Mouse (Mus musculus) MEL (cell line): ENCODE data around the gene Aldh6a1. TPM values are rescaled to one million over a fixed set of nuclear protein-coding genes. Genes with fewer than 3 reads are reported as not detected.

Experiments
- DNase-seq: peaks from one replicate; pipeline ENCODE4 v3.0.0; 2011; ENCODE audit warnings: low read depth, low spot score
- H3K27ac ChIP-seq: 2 replicates; pipeline ENCODE4 v1.5.1; 2012; ENCODE audit warnings: low read depth, mild to moderate bottlenecking, control low read depth, low read length, moderate library complexity; ENCODE audit not compliant: control insufficient read depth
- H3K27me3 ChIP-seq, 2 experiments: fragments of 150-350 bp in 1 of 2; sonication (generic) in 1 of 2; 2 replicates each; pipeline ENCODE4 v1.6.1; 2012; ENCODE audit warnings: low read length in 2 of 2, mild to moderate bottlenecking in 2 of 2, improper control_type of control experiment in 1 of 2, moderate library complexity in 1 of 2; ENCODE audit not compliant: insufficient read depth in 2 of 2, control insufficient read depth in 1 of 2
- H3K36me3 ChIP-seq, 2 experiments: 2 replicates each; pipeline ENCODE4 v1.6.1; 2012 to 2014; ENCODE audit warnings: low read length in 2 of 2, improper control_type of control experiment in 1 of 2, inconsistent platforms in 1 of 2, mild to moderate bottlenecking in 1 of 2; ENCODE audit not compliant: insufficient read depth in 2 of 2, control insufficient read depth in 1 of 2
- H3K4me1 ChIP-seq, 2 experiments: fragments of 150-350 bp in 1 of 2; sonication (generic) in 1 of 2; 2 replicates each; pipeline ENCODE4 v1.6.1; 2012; ENCODE audit warnings: low read length in 2 of 2, improper control_type of control experiment in 1 of 2, mild to moderate bottlenecking in 1 of 2; ENCODE audit not compliant: insufficient read depth in 2 of 2, control insufficient read depth in 1 of 2
- H3K4me3 ChIP-seq, 2 experiments: fragments of 150-350 bp in 1 of 2; sonication (generic) in 1 of 2; 2 replicates each; pipeline ENCODE4 v1.5.1; 2012; ENCODE audit warnings: low read depth in 2 of 2, low read length in 2 of 2, mild to moderate bottlenecking in 2 of 2, moderate library complexity in 2 of 2, control low read depth in 1 of 2, improper control_type of control experiment in 1 of 2; ENCODE audit not compliant: control insufficient read depth in 1 of 2, insufficient read depth in 1 of 2
- H3K79me2 ChIP-seq: 2 replicates; pipeline ENCODE4 v1.6.1; 2012; ENCODE audit warnings: mild to moderate bottlenecking, low read length, moderate library complexity; ENCODE audit not compliant: control insufficient read depth, poor library complexity, insufficient read depth
- H3K9ac ChIP-seq: 2 replicates; pipeline ENCODE4 v1.6.1; 2012; ENCODE audit warnings: low read depth, mild to moderate bottlenecking, control low read depth, low read length, moderate library complexity; ENCODE audit not compliant: control insufficient read depth, poor library complexity, severe bottlenecking
- H3K9me3 ChIP-seq: fragments of 150-350 bp; sonication (generic); replicated peaks from 2 replicates; pipeline ENCODE4 v1.6.1; 2012; ENCODE audit warnings: mild to moderate bottlenecking, low read length, improper control_type of control experiment, moderate library complexity; ENCODE audit not compliant: insufficient read depth
- BHLHE40 ChIP-seq: IDR thresholded peaks from 2 replicates; pipeline ENCODE4 v1.6.1; 2012; ENCODE audit warnings: low read depth, mild to moderate bottlenecking, inconsistent platforms, low read length, improper control_type of control experiment, borderline replicate concordance
- CTCF ChIP-seq, 3 experiments: IDR thresholded peaks in 2 of 3; conservative IDR thresholded peaks in 1 of 3; 2 replicates each; pipeline ENCODE4 v1.5.1; 2011 to 2012; ENCODE audit warnings: low read length in 3 of 3, low read depth in 2 of 3, mild to moderate bottlenecking in 2 of 3, improper control_type of control experiment in 1 of 3, inconsistent platforms in 1 of 3, mixed read lengths in 1 of 3, moderate library complexity in 1 of 3; ENCODE audit not compliant: control insufficient read depth in 1 of 3, insufficient read depth in 1 of 3, poor library complexity in 1 of 3, severe bottlenecking in 1 of 3
- ELF1 ChIP-seq: IDR thresholded peaks from 2 replicates; pipeline ENCODE4 v1.6.1; 2014; ENCODE audit warnings: low read depth, mild to moderate bottlenecking, inconsistent platforms, low read length, improper control_type of control experiment, moderate library complexity
- EP300 ChIP-seq, 2 experiments: IDR thresholded peaks; 2 replicates each; pipeline ENCODE4 v1.6.1; 2011; ENCODE audit warnings: improper control_type of control experiment in 2 of 2, low read length in 2 of 2, low read depth in 1 of 2, mild to moderate bottlenecking in 1 of 2
- ETS1 ChIP-seq: IDR thresholded peaks from 2 replicates; pipeline ENCODE4 v1.6.1; 2012; ENCODE audit warnings: low read depth, mild to moderate bottlenecking, inconsistent platforms, low read length, improper control_type of control experiment, moderate library complexity
- MAX ChIP-seq: IDR thresholded peaks from 2 replicates; pipeline ENCODE4 v1.6.1; 2011; ENCODE audit warnings: low read length, improper control_type of control experiment
- MAZ ChIP-seq: IDR thresholded peaks from 2 replicates; pipeline ENCODE4 v1.6.1; 2012; ENCODE audit warnings: low read depth, mild to moderate bottlenecking, inconsistent platforms, low read length, improper control_type of control experiment
- MYB ChIP-seq: IDR thresholded peaks from 2 replicates; pipeline ENCODE4 v1.6.1; 2011; ENCODE audit warnings: mild to moderate bottlenecking, low read depth, low read length, improper control_type of control experiment
- RCOR1 ChIP-seq: IDR thresholded peaks from 2 replicates; pipeline ENCODE4 v1.6.1; 2012; ENCODE audit warnings: low read depth, mild to moderate bottlenecking, inconsistent platforms, low read length, improper control_type of control experiment
- SIN3A ChIP-seq: IDR thresholded peaks from 2 replicates; pipeline ENCODE4 v1.6.1; 2012; ENCODE audit warnings: low read length, improper control_type of control experiment, inconsistent platforms
- TBP ChIP-seq: IDR thresholded peaks from 2 replicates; pipeline ENCODE4 v1.8.0; 2011; ENCODE audit warnings: low read depth, low read length, improper control_type of control experiment
- UBTF ChIP-seq: IDR thresholded peaks from 2 replicates; pipeline ENCODE4 v1.6.1; 2012; ENCODE audit warnings: low read depth, mild to moderate bottlenecking, inconsistent platforms, low read length, improper control_type of control experiment, moderate library complexity, borderline replicate concordance; ENCODE audit not compliant: insufficient read depth
- USF1 ChIP-seq: IDR thresholded peaks from 2 replicates; pipeline ENCODE4 v1.6.1; 2014; ENCODE audit warnings: low read depth, mild to moderate bottlenecking, inconsistent platforms, low read length, improper control_type of control experiment, moderate library complexity
- ZC3H11A ChIP-seq: IDR thresholded peaks from 2 replicates; pipeline ENCODE4 v1.6.1; 2012; ENCODE audit warnings: low read depth, mild to moderate bottlenecking, inconsistent platforms, low read length, improper control_type of control experiment
- ZMIZ1 ChIP-seq: IDR thresholded peaks from 2 replicates; pipeline ENCODE4 v1.6.1; 2012; ENCODE audit warnings: low read depth, mild to moderate bottlenecking, inconsistent platforms, low read length, improper control_type of control experiment, moderate library complexity
- polyA plus RNA-seq, 2 experiments: library from polyadenylated mRNA; stranded (reverse) in 1 of 2; unstranded in 1 of 2; fragments of >175 nt in 1 of 2; fragments of >200 nt in 1 of 2; gene quantifications; 2 replicates each; pipeline versions ENCODE4 v1.2.1 to v1.2.4; 2012; ENCODE audit warnings: low replicate concordance in 2 of 2, low read depth in 1 of 2; ENCODE audit not compliant: insufficient read length in 2 of 2, insufficient read depth in 1 of 2, missing spikeins in 1 of 2
- total RNA-seq: library from RNA; depleted of rRNA; stranded (reverse); fragments of 300-350 nt; gene quantifications from 2 replicates; pipeline ENCODE4 v1.2.3, GENCODE M21; 2012

Aldh6a1 gene
- total and polyA plus RNA-seq, 3 experiments = 1.4 to 2.9 TPM; not detected in 1

DNA sequence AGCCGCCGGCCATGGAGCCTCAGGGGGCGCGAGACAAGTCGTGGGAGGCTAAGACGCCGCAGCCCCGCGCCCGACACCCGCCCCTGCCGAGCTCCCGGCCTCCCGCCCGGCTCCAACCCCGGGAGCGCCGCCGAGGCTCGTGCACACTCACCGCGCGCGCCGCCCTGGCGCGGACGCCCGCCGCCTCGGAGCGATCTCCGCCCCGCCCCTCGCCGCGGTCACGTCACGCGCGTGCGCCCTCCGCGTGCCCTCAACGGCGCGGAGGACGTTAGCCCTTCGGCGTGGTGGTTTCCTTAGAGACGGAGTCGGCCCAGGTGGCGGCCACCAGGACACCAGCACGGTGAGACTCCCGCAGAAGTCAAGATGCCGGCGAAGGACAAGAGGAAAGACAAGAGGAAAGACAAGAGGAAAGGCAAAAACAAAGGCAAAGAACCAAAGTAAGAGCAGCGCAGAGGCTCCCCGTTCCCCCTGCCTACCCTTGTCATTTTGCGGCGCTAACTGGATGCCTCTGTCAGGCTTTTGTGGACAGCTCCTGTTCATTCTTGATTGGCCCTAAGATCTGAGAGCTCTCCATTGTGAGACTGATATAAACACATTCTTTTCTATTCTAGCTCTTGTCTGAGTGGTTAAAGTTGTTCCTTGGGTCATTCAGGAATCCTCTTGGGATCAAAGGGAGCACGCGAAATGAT, 41.8 kb downstream of the Aldh6a1 start, which contains the start of the genes Entpd5 and Bbof1 (continued):
- TF ChIP-seq ZC3H11A = no peak
- TF ChIP-seq ZMIZ1 = peak; percentile 67; the same call in 1 of the 2 replicates
- no peak; the same call in 1 of the 2 replicates for TF ChIP-seq UBTF

- H3K36me3 ChIP-seq = peaks cover 0 to 8% of the 10 kb centered on the region in 2 experiments; a peak in 2 of 4 replicates
- H3K4me1 ChIP-seq = peaks cover 4 to 8% of the 10 kb centered on the region in 2 experiments; a peak in 3 of 4 replicates
- no peaks in the 10 kb centered on the region for H3K27me3 ChIP-seq
- H3K4me3 ChIP-seq = peak overlapping the region; percentile 67 to 94
- DNase-seq = peak; percentile 86
- H3K79me2 ChIP-seq = no peaks in the 10 kb centered on the region; the same call in 1 of the 2 replicates
- 0 out of 2 replicates have a peak, but pooled peaks have one; percentile 33 for TF ChIP-seq ETS1
- TF ChIP-seq CTCF (IDR thresholded peaks at IDR 0.05 in 2 of 3, conservative IDR thresholded peaks at IDR 0.05 in 1 of 3; ENCODE audit: control insufficient read depth in 1 of 3, insufficient read depth in 1 of 3, low read depth in 2 of 3, low read length in 3 of 3, poor library complexity in 1 of 3, severe bottlenecking in 1 of 3) = no peak
- TF ChIP-seq RCOR1 = peak; percentile 69
- TF ChIP-seq ELF1 = no peak
- TF ChIP-seq TBP = peak; percentile 27; the same call in 1 of the 2 replicates
- 0 out of 2 replicates have a peak, but pooled peaks have one; percentile 4 for TF ChIP-seq MAX
- no peak for TF ChIP-seq ZMIZ1
- peak; percentile 28; the same call in 1 of the 2 replicates for TF ChIP-seq MYB
- no peak for TF ChIP-seq BHLHE40
- peak; percentile 82; the same call in 1 of the 2 replicates for TF ChIP-seq MAZ
- TF ChIP-seq SIN3A = peak; percentile 80
- no peak for TF ChIP-seq USF1
- TF ChIP-seq EP300 (IDR thresholded peaks at IDR 0.05; ENCODE audit: low read depth in 1 of 2, low read length in 2 of 2) = peak; percentile 33 to 43; a peak in 3 of 4 replicates
- H3K27ac ChIP-seq = peak overlapping the region; percentile 68
- peak overlapping the region; percentile 76 for H3K9ac ChIP-seq
- no peaks in the 10 kb centered on the region for H3K9me3 ChIP-seq
Observed at GRCm38 (mm10) chr12:84407874-84408818, 42.7 kb downstream of the Aldh6a1 start.
